Comparison of ENCODE assay signal across 14 mouse cellular contexts in the genomic region with DNA sequence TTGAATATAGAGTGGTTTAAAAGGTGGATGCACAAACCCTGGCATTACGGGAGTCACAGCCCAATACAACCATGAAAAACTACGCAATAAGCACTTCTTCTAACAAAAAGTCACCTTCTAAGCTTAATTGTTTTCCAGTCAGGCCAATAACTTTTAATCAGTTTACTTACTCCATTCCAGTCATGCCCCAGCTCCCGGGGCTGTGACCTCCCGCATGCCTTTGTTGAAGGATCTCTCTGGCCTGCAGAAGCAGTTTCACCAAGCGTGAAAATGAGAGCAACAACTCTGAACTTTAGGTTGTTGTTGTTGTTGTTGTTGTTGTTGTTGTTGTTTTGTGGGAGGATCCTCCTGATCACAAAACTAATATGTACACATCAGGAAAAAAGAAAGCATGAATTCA.
"Had no signal": no experiment of that assay in that cellular context is flagged by ENCODE, and none has a peak within 500 bp of the region (broad histone marks: within the 10 kb centered on the region; RNA-seq: fewer than 3 reads in every experiment).

No protein-coding gene starts in this region.

- H3K27ac ChIP-seq: limb, embryonic 13.5 days; liver, embryonic 12.5 days; macrophage; neural tube, embryonic 13.5 days; stomach, embryonic 15.5 days had no signal

- H3K27me3 ChIP-seq: limb, embryonic 13.5 days; liver, embryonic 12.5 days; megakaryocyte, embryonic 14.5 days; neural tube, embryonic 13.5 days; stomach, embryonic 15.5 days had no signal

- DNase-seq: left cerebral cortex, postnatal 4 days; lung, embryonic 14.5 days; lung, postnatal 10 days; retina, postnatal 1 day; right cerebral cortex, postnatal 4 days; thymus, postnatal 36 days had no signal

- H3K36me3 ChIP-seq: limb, embryonic 13.5 days; liver, embryonic 12.5 days; neural tube, embryonic 13.5 days; stomach, embryonic 15.5 days had no signal

- H3K9me3 ChIP-seq: limb, embryonic 13.5 days; liver, embryonic 12.5 days; megakaryocyte, embryonic 14.5 days; neural tube, embryonic 13.5 days; stomach, embryonic 15.5 days had no signal

- H3K9ac ChIP-seq: limb, embryonic 13.5 days; liver, embryonic 12.5 days; lung, embryonic 14.5 days; neural tube, embryonic 13.5 days; stomach, embryonic 15.5 days had no signal

- H3K4me1 ChIP-seq: neural tube, embryonic 13.5 days; stomach, embryonic 15.5 days had no signal

- H3K4me2 ChIP-seq: limb, embryonic 13.5 days; liver, embryonic 12.5 days; lung, embryonic 14.5 days; midbrain, embryonic 11.5 days; neural tube, embryonic 13.5 days; stomach, embryonic 15.5 days had no signal

- H3K4me3 ChIP-seq: limb, embryonic 13.5 days; liver, embryonic 12.5 days; megakaryocyte, embryonic 14.5 days; neural tube, embryonic 13.5 days; stomach, embryonic 15.5 days had no signal

- ATAC-seq: liver, embryonic 12.5 days; midbrain, embryonic 16.5 days had no signal
